Mouse (Mus musculus): ENCODE data around the gene Rassf2.

Rassf2 gene

GRCm38 (mm10) chr2:132029646-132030417, at the start of gene Rassf2:
Gene Rassf2 (minus strand): TSS chr2:132030258.
- DNase-seq (ENCODE audit: low read depth, low spot score): peak; percentile 97

- DNase-seq (ENCODE audit: low read depth, low spot score): no peak
Measured at GRCm38 (mm10) chr2:132079139-132079538, 49.1 kb upstream of the Rassf2 start.

GRCm38 (mm10) chr2:132073052-132073451, 43.0 kb upstream of the Rassf2 start:
- DNase-seq (ENCODE audit: low read depth, low spot score): no peak

DNA sequence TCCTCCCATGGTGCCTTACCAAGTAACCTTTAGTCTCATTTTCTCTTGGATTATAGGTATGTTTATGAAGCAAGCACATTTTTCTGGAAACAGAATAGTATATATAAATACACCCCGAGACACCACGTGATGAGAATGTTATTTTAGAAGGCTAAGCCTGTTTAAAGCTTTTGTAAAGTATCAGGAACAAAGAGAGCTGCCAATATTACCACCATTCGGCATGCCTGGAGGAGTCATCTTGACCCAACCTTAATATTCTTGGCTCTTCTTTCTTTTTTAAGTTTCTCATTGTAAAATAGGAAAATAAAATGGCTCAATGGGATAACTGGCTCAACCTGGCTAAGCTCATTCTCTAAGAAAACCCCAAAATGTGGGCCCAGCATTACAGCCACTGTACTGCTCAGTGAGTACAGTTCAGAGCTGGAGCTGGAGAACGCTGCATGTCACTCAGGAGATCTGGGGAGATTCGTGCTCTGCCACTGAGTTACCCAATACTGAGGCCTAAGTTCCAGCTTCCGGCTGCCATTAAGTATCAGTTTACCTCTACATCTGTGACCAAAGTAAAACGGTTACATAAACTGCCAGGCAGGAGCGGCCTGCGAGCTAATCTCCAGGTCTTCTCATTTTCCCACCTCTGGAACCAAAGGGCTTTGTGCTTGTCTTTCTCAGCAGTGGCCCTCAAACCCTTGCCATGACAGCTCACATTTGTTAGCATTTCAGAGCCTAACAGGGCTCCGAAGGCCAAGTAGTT, 40.1 kb upstream of the Rassf2 start:
- DNase-seq (ENCODE audit: low read depth, low spot score): no peak

- no peak for DNase-seq (ENCODE audit: low read depth, low spot score)
Measured at GRCm38 (mm10) chr2:132064185-132064831, 34.2 kb upstream of the Rassf2 start.

- DNase-seq (ENCODE audit: low read depth, low spot score): no peak
Measured at GRCm38 (mm10) chr2:132063776-132064175, 33.7 kb upstream of the Rassf2 start.

DNA sequence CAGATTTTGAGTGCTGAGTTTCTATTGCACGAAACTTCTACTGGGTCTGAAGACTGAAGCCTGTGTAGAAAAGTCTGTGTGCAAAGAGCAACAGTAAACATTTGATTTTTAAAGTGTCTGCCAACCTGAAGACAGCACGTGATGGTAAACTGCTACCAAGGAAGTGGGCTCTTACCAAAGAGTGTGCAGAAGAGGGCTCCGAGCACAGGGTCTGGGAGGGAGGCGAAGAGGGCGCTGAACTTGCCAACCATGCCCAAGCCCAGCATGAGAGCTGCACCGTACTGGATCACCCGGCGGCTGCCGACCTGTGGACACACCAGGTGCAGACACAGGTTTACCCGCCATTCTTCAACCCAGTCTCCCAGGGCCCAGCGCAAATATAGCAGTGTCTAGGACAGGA, 31.8 kb upstream of the Rassf2 start:
- no peak for DNase-seq (ENCODE audit: low read depth, low spot score)

GRCm38 (mm10) chr2:132059919-132060318, 29.9 kb upstream of the Rassf2 start:
- no peak for DNase-seq (ENCODE audit: low read depth, low spot score)

DNA sequence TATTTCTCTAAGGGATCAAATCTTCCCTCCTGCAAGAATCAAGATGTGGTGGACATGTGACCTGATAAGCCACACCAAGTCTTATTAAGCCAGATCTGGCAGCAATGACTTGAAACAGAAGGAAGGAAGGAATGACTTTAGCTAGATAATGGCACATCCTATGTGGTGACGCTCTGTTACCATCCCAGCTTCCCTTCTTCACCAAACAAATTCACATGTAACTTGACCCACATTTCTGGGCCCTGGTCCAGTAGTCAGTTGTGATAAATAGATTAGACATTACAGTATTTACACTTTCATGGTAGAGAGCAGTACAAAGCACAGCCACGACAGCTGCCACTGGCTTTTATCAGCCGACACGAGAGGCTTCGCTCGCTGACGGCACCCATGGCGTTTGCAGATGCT, 25.3 kb upstream of the Rassf2 start:
- no peak for DNase-seq (ENCODE audit: low read depth, low spot score)

DNA sequence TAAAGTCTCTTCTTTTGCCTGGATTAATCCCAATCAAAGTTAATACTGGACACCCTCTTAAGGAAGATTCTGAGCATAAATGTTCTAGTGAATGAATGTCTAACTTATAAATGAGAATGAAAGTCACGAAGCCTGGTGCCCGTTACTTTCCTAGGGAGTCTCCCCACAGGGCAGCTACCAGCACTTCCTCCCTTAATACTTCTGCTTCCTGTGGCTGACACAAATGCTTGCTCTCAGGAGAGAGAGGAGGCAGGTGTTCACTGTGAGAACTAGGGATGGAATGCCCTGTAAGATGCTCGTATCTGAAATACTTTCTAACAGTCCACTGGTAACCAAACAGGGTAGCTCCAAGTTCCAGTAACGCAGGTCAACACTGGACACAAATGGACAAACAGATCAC, 23.8 kb upstream of the Rassf2 start:
- DNase-seq (ENCODE audit: low read depth, low spot score): no peak

DNA sequence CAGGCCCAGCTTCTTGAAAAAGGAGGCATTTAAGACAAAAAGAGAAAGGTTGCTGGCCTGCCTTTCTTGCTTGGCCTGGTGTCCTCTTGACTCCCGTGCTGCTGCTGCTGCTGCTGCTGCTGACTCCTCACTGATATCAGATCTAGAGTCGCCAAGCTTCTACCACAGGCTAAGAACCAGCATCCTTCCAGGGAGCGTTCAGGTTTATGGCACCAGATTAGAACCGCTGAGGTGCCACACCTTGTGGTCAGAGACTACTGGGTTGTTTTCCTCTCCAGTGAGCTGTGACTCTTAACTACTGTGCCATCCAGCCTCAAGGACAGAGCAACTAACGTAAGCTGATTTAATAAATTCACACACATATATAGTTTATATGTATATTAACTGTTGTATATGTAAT, 21.7 kb upstream of the Rassf2 start:
- DNase-seq (ENCODE audit: low read depth, low spot score): no peak

DNA sequence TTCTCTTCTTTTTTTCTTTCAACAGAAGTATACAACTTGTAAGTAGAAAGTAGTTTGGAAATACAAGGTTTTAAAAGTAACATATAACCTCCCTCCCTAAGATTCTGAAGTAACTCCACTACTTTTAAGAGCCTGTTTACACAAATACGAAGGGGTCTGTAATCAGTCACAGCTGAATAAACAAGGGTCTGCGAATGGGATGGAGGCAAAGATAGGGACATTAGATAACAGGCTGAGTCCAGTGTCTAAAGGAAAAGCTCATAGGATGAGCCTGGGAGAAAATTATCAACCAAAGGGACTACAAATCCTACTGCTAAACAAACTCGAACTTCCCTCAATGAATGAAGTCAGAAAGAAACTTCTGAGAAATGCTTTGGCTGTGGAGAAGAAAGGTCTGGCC, 19.9 kb upstream of the Rassf2 start:
- DNase-seq (ENCODE audit: low read depth, low spot score): no peak

GRCm38 (mm10) chr2:132049491-132049890, 19.4 kb upstream of the Rassf2 start:
- DNase-seq (ENCODE audit: low read depth, low spot score): no peak

- DNase-seq (ENCODE audit: low read depth, low spot score): no peak
Measured at GRCm38 (mm10) chr2:132048143-132048772, 18.2 kb upstream of the Rassf2 start.

DNA sequence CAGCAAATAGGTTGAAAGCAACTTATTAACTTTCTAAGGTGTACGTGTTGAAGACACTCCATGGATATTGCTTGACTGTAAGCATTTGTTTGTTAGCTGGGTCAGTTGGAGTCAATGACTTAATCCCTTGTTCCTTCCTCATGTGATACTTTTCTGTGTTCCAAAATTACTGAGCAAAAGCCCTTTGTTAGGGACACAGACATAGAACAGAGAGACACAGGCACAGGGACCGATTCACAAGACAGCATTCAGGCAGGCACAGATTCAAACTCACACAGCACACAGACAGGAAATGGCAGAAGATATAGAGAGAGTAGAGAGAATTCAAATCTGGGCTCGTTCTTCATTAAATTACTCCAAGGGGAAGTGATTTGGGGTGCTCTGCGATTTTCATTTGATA, 17.3 kb upstream of the Rassf2 start:
- no peak for DNase-seq (ENCODE audit: low read depth, low spot score)

- DNase-seq (ENCODE audit: low read depth, low spot score): no peak
Measured at GRCm38 (mm10) chr2:132046659-132047058, 16.6 kb upstream of the Rassf2 start.

GRCm38 (mm10) chr2:132044320-132045274, 14.5 kb upstream of the Rassf2 start:
- DNase-seq (ENCODE audit: low read depth, low spot score): peak; percentile 87

GRCm38 (mm10) chr2:132043101-132043621, 13.1 kb upstream of the Rassf2 start:
- DNase-seq (ENCODE audit: low read depth, low spot score): no peak

- no peak for DNase-seq (ENCODE audit: low read depth, low spot score)
Measured at GRCm38 (mm10) chr2:132039894-132040293, 9.8 kb upstream of the Rassf2 start.

DNA sequence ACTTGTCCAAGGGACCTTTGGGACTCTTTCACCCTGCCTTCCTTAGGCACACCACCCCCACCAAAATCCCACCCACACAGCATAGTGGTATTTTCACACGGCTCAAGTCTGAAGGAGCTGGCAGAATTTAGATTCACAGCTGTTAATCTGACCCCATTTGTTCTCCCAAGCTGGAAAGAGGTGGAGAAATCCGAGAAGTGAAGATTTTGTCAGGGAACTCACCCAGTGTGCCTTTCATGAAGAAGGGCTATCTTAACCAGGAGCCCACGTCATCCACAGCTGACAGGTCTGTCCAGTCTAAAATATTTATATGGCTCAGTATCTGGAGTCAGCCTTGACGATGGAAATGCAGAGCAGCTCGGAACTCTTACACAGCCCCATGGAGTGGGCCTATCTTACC, 6.3 kb upstream of the Rassf2 start:
- DNase-seq (ENCODE audit: low read depth, low spot score): no peak

DNA sequence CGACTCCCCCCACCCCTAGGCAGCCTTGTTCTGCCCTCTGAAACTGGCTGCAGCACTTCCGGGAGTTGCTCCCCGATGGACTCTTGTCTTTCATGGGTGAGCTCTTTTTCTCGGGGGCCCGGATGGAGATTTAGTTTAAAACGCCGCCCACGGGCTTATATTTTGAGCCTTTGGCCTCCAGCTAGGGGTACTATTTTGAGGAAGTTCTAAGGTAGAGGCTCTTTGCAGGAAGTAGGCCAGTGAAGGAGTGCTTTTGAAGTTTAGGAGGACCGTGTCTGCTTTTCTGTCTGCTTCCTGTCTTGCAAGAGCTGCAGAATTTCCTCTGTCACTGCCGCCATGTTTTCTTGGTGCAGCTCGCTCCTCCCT, 5.4 kb upstream of the Rassf2 start:
- DNase-seq (ENCODE audit: low read depth, low spot score): no peak

Measured in ZHBTc4 (cell line).